Mouse (Mus musculus): Measurements from ENCODE around the gene Cdkn2aip. TPM values are rescaled to one million over a fixed set of nuclear protein-coding genes. Genes with fewer than 3 reads are reported as not detected.

The Cdkn2aip gene
- 12.4 and 13.7 TPM in 2 replicates for polyA plus RNA-seq (2015; fragmentation: Nextera tagmentation; extraction: Ambion mirVana)

DNA sequence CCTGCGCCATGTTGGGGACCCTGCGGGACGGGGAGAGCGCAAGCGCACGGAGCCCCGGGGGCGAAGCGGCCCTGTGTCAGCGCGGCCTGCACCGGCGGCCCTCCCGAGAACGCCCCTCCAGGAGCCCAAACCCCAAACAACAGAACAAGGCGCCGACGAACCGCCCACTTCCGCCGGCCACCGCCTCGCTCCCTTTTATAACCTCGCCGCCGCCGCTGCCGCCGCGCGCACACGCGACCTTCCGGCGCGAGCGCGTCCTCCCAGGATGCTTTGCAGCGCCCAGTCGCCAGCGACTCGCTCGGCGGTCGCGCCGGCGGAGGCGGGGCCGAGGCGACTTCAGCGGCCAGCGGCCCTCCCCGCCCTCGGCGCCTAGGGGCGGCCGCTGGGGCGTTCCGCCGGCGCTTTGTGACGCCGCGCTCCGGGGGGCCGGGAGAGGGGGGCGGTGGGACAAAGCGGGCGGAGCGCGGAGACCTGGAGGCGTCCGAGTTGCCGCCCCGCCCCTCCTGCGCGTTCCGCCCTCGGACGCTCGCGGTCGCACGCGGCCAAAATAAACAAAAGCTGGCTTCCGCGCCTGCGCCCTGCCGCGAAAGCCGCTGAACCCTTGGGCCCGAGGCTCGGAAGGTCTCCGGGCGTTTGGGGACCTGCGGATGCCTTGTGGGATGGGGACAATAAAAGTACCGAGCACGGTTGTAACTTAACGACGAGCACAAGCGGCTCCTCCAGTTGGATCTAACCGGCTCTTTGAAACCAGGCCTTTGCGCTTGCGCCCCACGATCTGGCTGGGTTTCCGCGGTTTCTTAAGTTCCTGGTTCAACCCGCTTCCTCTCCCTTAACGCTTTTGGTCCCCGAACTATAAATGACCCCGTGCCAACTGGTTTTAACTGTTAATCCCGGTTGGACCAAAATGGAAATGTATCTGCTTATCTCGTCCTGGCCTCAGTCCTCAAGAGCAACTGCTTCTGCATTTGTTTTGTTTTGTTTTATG is at the start of gene Cdkn2aip:
TSS of gene Cdkn2aip (minus strand) at position 172 of the 985 bp plus-strand sequence.

DNA sequence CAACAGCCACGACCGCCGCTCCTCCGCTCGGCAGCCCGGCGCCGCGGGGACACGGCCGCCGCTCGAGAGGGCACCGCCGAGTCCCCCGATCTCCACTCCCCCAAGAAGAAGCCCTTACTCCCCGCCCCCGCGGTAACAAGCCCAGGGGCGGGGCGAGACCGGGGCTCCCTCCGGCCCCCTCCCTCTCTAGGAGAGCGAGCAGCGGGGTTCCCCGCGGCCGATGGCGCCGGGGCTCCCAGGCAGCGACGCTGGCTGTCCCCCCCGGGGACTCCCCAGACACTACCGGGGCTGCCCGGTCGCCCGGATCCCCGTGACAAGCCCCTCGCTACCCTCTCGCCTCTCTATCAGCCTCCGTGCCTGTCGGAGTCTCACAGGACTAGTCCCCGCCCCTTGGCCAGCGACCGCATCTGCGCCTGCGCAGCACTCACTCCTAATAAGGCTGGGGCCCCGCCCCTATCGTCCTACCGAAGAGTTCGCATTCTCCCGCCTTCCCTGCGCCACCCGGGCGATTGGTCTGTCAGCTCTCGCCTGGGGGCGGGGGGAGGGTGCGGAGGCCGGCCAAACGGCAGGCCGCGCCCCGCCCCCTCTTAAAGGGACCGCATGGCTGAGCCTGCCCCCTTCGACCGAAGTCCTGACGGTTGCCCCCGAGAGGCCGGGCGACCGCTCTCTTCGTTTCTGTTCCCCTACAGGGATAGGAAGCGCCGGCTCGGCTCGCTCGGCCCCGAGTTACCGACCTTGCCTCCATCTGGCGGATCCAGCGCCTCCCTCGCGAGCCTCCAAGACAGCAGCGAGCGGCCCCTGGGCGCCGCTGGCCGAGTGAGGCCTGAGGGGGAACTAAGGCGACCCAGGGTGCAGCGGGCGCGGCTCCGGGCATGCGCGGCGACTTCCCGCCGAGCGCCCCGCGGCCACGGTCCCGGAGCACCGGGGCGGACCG is 38.7 kb downstream of the Cdkn2aip start, which contains the start of gene Ing2:
TSS of gene Ing2 (minus strand) at position 780 of the 934 bp plus-strand sequence.

Other genes starting within 250 kb of the Cdkn2aip start
- 14.9 and 16.1 TPM in 2 replicates for gene Trappc11, start 180.5 kb downstream of the Cdkn2aip start, polyA plus RNA-seq (2015; fragmentation: Nextera tagmentation; extraction: Ambion mirVana)
- gene Rwdd4a, start 180.3 kb downstream of the Cdkn2aip start, polyA plus RNA-seq (2015; fragmentation: Nextera tagmentation; extraction: Ambion mirVana) = 30.2 TPM in 2 replicates
- gene Ing2, start 38.4 kb downstream of the Cdkn2aip start, polyA plus RNA-seq (2015; fragmentation: Nextera tagmentation; extraction: Ambion mirVana) = 9.7 and 9.9 TPM in 2 replicates
- not detected in 2 replicates for gene Cldn24, start 108.2 kb upstream of the Cdkn2aip start, polyA plus RNA-seq (2015; fragmentation: Nextera tagmentation; extraction: Ambion mirVana)
- not detected in 2 replicates for gene Cldn22, start 110.5 kb upstream of the Cdkn2aip start, polyA plus RNA-seq (2015; fragmentation: Nextera tagmentation; extraction: Ambion mirVana)